Mouse (Mus musculus): Measurements from ENCODE around the gene Lhpp.

Lhpp gene

GRCm38 (mm10) chr7:132610468-132611318 lies at the start of gene Lhpp:
Gene Lhpp, plus strand, starts transcription at chr7:132610638.
- peak; percentile 93 for DNase-seq

GRCm38 (mm10) chr7:132565831-132566230 lies 44.6 kb upstream of the Lhpp start:
- DNase-seq: no peak

- DNase-seq: peak; percentile 82 to 86
These were observed 41.6 kb upstream of the Lhpp start for GRCm38 (mm10) chr7:132568817-132569216.

GRCm38 (mm10) chr7:132570071-132570470 lies 40.4 kb upstream of the Lhpp start:
- no peak for DNase-seq

- DNase-seq: no peak
These were observed 39.0 kb upstream of the Lhpp start for GRCm38 (mm10) chr7:132571481-132571880.

- no peak for DNase-seq
These were observed 37.7 kb upstream of the Lhpp start for GRCm38 (mm10) chr7:132572738-132573137.

GRCm38 (mm10) chr7:132573205-132573604 lies 37.2 kb upstream of the Lhpp start:
- DNase-seq: no peak

GRCm38 (mm10) chr7:132574646-132575045 lies 35.8 kb upstream of the Lhpp start:
- DNase-seq: no peak

- peak; percentile 81 to 84 for DNase-seq
These were observed 34.8 kb upstream of the Lhpp start for GRCm38 (mm10) chr7:132575623-132576022.

- peak; percentile 92 to 94 for DNase-seq
These were observed 34.3 kb upstream of the Lhpp start, which contains the start of gene Oat for GRCm38 (mm10) chr7:132576116-132576650. Gene Oat, minus strand, starts transcription at chr7:132576398.

GRCm38 (mm10) chr7:132576891-132577290 lies 33.5 kb upstream of the Lhpp start:
- no peak for DNase-seq

GRCm38 (mm10) chr7:132580511-132580910 lies 29.9 kb upstream of the Lhpp start:
- no peak for DNase-seq

GRCm38 (mm10) chr7:132581441-132581840 lies 29.0 kb upstream of the Lhpp start:
- no peak for DNase-seq

- no peak for DNase-seq
These were observed 24.5 kb upstream of the Lhpp start for GRCm38 (mm10) chr7:132585695-132586491.

- DNase-seq: no peak
These were observed 23.3 kb upstream of the Lhpp start for GRCm38 (mm10) chr7:132587167-132587566.

GRCm38 (mm10) chr7:132589610-132590009 lies 20.8 kb upstream of the Lhpp start:
- DNase-seq: no peak

GRCm38 (mm10) chr7:132593762-132594161 lies 16.7 kb upstream of the Lhpp start:
- DNase-seq: no peak

- DNase-seq: no peak
These were observed 16.1 kb upstream of the Lhpp start for GRCm38 (mm10) chr7:132594325-132594724.

GRCm38 (mm10) chr7:132595787-132596186 lies 14.7 kb upstream of the Lhpp start:
- no peak for DNase-seq

GRCm38 (mm10) chr7:132596557-132597250 lies 13.7 kb upstream of the Lhpp start:
- DNase-seq: peak in 1 of 2 experiments; percentile 7

GRCm38 (mm10) chr7:132597251-132598041 lies 13.0 kb upstream of the Lhpp start:
- peak; percentile 8 to 17 for DNase-seq
